Mouse (Mus musculus) liver, adult (tissue): Measurements from ENCODE around the gene Prr19.
A peak's percentile ranks its signal among the peaks of the same experiment; 100 is the strongest.

Experiments used
- GATA4 ChIP-seq: IDR thresholded peaks from 2 replicates; pipeline ENCODE4 v1.6.1; 2014; ENCODE audit warnings: mild to moderate bottlenecking, low read length; ENCODE audit not compliant: insufficient replicate concordance

Prr19 gene

GRCm38 (mm10) chr7:25297454-25298325 lies 3.5 kb upstream of the Prr19 start, which contains the start of gene Pafah1b3:
Gene Pafah1b3, minus strand, starts transcription at chr7:25297986.
- no peak for TF ChIP-seq GATA4

- TF ChIP-seq GATA4, result no peak
Measured at GRCm38 (mm10) chr7:25303003-25303684, 1.9 kb downstream of the Prr19 start.

GRCm38 (mm10) chr7:25303685-25304006 lies 2.4 kb downstream of the Prr19 start:
- no peak for TF ChIP-seq GATA4

- no peak for TF ChIP-seq GATA4
Measured at GRCm38 (mm10) chr7:25305481-25305880, 4.3 kb downstream of the Prr19 start.

- TF ChIP-seq GATA4, result no peak
Measured at GRCm38 (mm10) chr7:25305956-25306613, 4.9 kb downstream of the Prr19 start, which contains the start of gene Tmem145. Gene Tmem145, plus strand, starts transcription at chr7:25306106.

- TF ChIP-seq GATA4, result no peak
Measured at GRCm38 (mm10) chr7:25306614-25306996, 5.4 kb downstream of the Prr19 start.

GRCm38 (mm10) chr7:25308702-25309318 lies 7.6 kb downstream of the Prr19 start:
- TF ChIP-seq GATA4, result no peak

GRCm38 (mm10) chr7:25309425-25309824 lies 8.2 kb downstream of the Prr19 start:
- no peak for TF ChIP-seq GATA4

- no peak for TF ChIP-seq GATA4
Measured at GRCm38 (mm10) chr7:25311193-25311592, 10.0 kb downstream of the Prr19 start.

GRCm38 (mm10) chr7:25313325-25313724 lies 12.1 kb downstream of the Prr19 start:
- TF ChIP-seq GATA4, result no peak

- TF ChIP-seq GATA4, result no peak
Measured at GRCm38 (mm10) chr7:25314606-25315305, 13.5 kb downstream of the Prr19 start.

GRCm38 (mm10) chr7:25315306-25316041 lies 14.3 kb downstream of the Prr19 start:
- no peak for TF ChIP-seq GATA4

GRCm38 (mm10) chr7:25316532-25317445 lies 15.6 kb downstream of the Prr19 start, which contains the start of gene Megf8:
Gene Megf8, plus strand, starts transcription at chr7:25317164.
- peak; percentile 7; the same call in 1 of the 2 replicates for TF ChIP-seq GATA4
